Mouse (Mus musculus) midbrain, embryonic 12.5 days (tissue): ENCODE results near the gene Sept9. TPM values are rescaled to one million over a fixed set of nuclear protein-coding genes. Genes with fewer than 3 reads are reported as not detected.
A peak's percentile ranks its signal among the peaks of the same experiment; 100 is the strongest.

Experiments used
- ATAC-seq: fragments of 200-750 bp; cut with Nextera tagmentation; 2 replicates; pipeline ENCODE4 v1.8.0; 2017; ENCODE audit warnings: low read depth, moderate TSS enrichment, moderate library complexity; ENCODE audit not compliant: low FRiP score
- H3K27ac ChIP-seq: fragments of 300-500 bp; sonication (generic); replicated peaks from 2 replicates; pipeline ENCODE4 v1.5.1; 2016; ENCODE audit warnings: mild to moderate bottlenecking
- H3K27me3 ChIP-seq: fragments of 300-500 bp; sonication (generic); 2 replicates; pipeline ENCODE4 v1.6.1; 2016; ENCODE audit warnings: mild to moderate bottlenecking
- H3K36me3 ChIP-seq: fragments of 300-500 bp; sonication (generic); 2 replicates; pipeline ENCODE4 v1.6.1; 2016
- H3K4me1 ChIP-seq: fragments of 300-500 bp; sonication (generic); 2 replicates; pipeline ENCODE4 v1.6.1; 2016
- H3K4me2 ChIP-seq: fragments of 300-500 bp; sonication (generic); replicated peaks from 2 replicates; pipeline ENCODE4 v1.6.1; 2016; ENCODE audit warnings: mild to moderate bottlenecking, moderate library complexity
- H3K4me3 ChIP-seq: fragments of 300-500 bp; sonication (generic); 2 replicates; pipeline ENCODE4 v1.5.1; 2016; ENCODE audit warnings: mild to moderate bottlenecking
- H3K9ac ChIP-seq: fragments of 300-500 bp; sonication (generic); replicated peaks from 2 replicates; pipeline ENCODE4 v1.6.1; 2016; ENCODE audit warnings: mild to moderate bottlenecking, moderate library complexity
- H3K9me3 ChIP-seq: fragments of 300-500 bp; sonication (generic); 2 replicates; pipeline ENCODE4 v1.6.1; 2016; ENCODE audit warnings: mild to moderate bottlenecking
- WGBS: fragments of 180-500 bp; shearing (Covaris S2); methylation state at CpG from one replicate; pipeline ENCODE4 v1.1.7; 2016; 5-methylcytosine and 5-hydroxymethylcytosine counted together
- polyA plus RNA-seq: library from polyadenylated mRNA; unstranded; fragments of >200 nt; fragmentation: Nextera tagmentation; extraction: Ambion mirVana; gene quantifications from 2 replicates; pipeline ENCODE4 v1.2.1, GENCODE M21; 2016

Gene Sept9
- polyA plus RNA-seq, 1 experiment from 2014 or later = 176 TPM

DNA sequence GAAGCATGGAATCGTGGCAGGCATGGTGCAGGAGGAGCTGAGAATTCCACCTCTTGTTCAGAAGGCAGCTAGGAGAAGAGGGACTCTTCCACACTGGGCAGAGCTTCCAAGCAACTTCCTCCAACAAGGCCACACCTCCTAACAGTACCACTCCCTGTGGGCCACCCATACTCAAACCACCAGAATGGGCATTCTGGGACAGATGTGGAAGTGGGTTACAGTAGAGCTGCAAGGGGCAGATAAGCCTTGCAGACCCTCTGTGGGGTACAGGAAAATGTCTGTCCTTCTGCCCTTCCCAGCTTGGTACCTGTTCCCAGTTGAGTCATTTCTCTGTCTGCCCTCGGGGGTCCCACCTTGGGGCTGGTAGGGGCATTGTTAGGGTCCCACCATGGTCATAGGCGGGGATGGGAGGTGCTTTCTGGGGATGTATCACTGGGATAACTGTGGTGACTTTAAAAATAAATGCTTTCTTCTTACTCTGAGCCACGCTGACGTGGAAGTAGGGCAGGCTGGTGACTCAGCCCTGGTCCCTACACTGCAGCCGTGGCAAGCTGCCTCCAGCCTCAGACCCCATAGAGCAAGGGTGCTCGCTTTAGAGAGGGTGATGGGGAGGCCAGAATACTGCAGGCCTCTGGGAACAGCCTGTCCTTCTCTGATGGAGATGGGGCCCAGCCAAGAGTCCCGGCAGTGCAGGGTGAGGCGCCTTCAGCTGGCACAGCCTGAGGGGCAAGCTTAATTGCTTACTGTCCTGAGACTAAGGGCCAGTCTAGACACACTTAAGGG is 59.9 kb downstream of the Sept9 start:
- H3K4me2 ChIP-seq = no peak overlapping the region
- no peaks in the 10 kb centered on the region for H3K36me3 ChIP-seq
- H3K4me3 ChIP-seq = no peak overlapping the region
- peaks cover 16% of the 10 kb centered on the region for H3K4me1 ChIP-seq
- no peak overlapping the region for H3K9ac ChIP-seq
- H3K9me3 ChIP-seq = 0 out of 2 replicates have a peak, but pooled peaks cover 4% of the 10 kb centered on the region
- ATAC-seq = no peak
- H3K27ac ChIP-seq = no peak overlapping the region
- H3K27me3 ChIP-seq = peaks cover 4% of the 10 kb centered on the region
- 87% methylated on average over 9 of the region's 9 CpGs for WGBS

DNA sequence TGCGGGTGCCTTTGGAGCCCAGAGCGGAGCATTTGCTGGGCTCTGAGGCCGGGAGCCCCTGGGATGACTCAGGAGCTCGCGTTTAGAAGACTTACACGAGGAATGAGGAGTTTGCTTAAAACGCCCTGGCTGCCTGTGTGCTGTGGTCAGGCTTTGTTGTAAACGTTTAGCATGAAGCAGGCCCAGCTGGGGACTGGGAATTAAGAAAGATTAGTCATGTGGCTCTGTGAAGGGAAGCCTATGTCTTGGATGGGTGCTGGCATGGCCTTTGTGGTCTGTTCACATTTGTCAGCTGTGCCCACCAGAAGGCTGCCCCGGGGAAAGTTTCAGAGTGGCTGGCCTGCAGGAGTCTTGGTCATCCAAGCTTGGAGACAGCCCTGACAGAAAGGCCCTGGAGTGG is 61.2 kb downstream of the Sept9 start:
- H3K4me1 ChIP-seq = peaks cover 28% of the 10 kb centered on the region
- H3K9ac ChIP-seq = no peak overlapping the region
- no peak for ATAC-seq
- H3K27ac ChIP-seq = peak overlapping the region; percentile 20; the same call in 1 of the 2 replicates
- WGBS = 43% methylated on average over 9 of the region's 9 CpGs
- H3K4me2 ChIP-seq = no peak overlapping the region
- H3K4me3 ChIP-seq = no peak overlapping the region
- H3K27me3 ChIP-seq = peaks cover 16% of the 10 kb centered on the region
- 0 out of 2 replicates have a peak, but pooled peaks cover 4% of the 10 kb centered on the region for H3K9me3 ChIP-seq
- H3K36me3 ChIP-seq = no peaks in the 10 kb centered on the region

DNA sequence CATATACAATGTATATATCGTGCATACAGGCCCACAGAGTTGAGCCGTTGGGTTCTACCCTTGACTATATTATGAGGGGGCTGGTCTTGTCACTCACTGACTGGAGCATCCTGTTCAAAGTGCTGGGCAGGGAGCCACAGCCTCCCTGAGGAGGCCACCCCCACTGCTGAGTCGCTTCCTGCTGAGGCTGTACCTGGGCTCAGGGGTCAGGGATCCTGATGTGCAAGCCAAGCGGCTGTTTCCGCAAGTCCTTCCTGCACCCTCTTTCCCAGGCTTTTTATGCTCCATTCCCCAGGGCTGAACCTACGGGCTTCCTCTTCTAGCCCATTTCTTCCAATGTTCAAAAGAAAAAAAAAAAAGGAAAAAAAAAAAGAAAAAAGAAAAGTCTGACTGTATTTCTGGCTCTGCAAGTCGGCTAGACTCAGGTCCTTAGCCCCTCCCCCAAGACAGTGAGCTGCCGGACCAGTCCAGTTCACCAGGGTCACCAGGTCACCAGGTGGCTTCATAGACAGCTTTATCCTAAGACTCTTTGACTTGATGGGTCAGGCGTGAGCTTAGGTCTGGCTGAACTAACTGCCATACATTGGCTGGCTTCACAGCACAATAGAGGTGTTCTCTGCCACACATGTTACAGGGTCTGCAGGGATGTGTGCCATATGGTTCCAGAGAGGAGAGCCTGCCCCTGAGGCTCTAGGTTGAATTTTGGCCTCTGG is 63.8 kb downstream of the Sept9 start:
- Histone ChIP-seq H3K4me1 (peaks cover 47% of the 10 kb centered on the region), H3K27me3 (peaks cover 20% of the 10 kb centered on the region), H3K4me3 (no peak overlapping the region), H3K9me3 (no peaks in the 10 kb centered on the region), H3K4me2 (no peak overlapping the region), H3K36me3 (no peaks in the 10 kb centered on the region), H3K27ac (no peak overlapping the region), H3K9ac (no peak overlapping the region)
- WGBS = 58% methylated on average over 9 of the region's 9 CpGs
- no peak for ATAC-seq

DNA sequence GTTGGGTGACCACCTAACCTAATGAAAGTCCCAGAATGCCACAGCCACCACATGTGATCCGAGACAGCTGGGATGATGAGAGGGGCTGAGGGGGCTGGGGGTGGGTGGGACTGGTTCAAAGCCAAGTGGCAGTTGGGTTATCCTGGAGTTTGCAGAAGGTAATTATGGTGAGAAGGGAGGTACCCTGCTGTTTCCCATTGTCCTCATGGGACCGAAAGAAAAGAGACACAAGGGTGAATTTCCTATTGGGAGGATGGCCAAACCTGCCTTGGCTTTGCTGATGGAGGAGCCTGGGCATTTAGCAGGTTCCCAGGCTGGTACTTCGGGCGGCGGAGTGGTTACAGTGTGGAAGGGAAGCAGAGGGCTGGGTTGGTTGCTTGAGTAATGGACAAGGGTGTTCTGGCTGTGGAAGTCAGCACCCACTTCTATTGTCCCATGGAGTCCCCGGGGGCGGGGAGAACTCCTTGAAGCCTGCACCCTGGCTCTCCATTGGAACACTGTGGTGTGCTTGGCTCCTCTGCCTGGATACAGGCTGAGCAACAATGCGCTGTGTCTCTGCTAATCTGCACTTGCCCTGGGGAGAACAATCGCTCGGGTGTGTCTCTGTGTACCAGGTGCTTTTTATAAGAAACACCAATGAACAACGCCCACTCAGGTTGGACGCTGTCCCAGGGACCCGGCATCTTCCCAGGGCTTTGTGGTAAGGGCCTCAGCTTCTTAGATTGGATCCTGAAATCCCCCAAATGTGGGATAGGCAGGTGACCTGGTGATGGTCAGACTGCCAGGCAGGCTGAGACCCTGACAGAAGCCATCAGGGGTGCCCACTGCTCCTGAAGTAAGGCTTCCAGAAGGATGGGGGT is 64.9 kb downstream of the Sept9 start:
- H3K4me3 ChIP-seq = no peak overlapping the region
- H3K4me1 ChIP-seq = peaks cover 58% of the 10 kb centered on the region
- H3K27me3 ChIP-seq = peaks cover 20% of the 10 kb centered on the region
- no peak overlapping the region for H3K9ac ChIP-seq
- no peaks in the 10 kb centered on the region for H3K9me3 ChIP-seq
- no peaks in the 10 kb centered on the region for H3K36me3 ChIP-seq
- no peak for ATAC-seq
- H3K27ac ChIP-seq = peak overlapping the region; percentile 2; the same call in 1 of the 2 replicates
- H3K4me2 ChIP-seq = no peak overlapping the region
- 67% methylated on average over 13 of the region's 13 CpGs for WGBS

DNA sequence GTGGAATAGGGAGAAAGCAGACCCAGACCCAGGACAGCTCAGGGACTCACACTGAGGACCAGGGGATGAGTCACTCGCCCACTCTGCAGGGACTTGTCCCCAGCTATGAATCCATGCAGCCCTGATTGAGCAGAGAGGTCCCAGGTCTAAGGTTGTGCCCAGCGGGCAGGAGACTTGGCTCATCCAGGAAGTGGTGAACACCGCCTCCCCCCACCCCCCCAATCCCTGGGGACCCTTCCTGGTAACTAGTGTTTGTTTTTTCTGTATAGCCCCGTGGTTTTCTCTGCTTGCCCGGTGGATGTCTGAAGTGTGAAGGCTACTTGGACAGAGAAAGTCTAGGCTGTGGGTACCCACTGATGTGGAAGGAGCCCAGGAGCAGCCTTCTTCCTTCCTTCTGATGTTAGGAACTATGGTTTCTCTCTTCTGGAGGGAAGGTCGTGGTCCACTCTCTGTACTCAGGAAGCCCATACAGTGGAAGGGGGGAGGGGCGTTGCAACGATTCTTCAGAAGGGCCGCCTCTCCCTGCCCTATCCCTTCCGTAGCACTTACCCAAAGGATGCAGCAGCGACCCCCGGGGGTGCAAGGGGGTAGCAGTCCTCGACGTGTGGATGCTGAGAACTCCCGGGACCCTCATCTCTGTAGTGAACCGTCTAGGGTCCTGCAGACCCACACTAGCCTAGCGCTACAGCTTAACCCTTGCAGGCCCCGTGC is 66.0 kb downstream of the Sept9 start:
- H3K4me3 ChIP-seq = peak overlapping the region; percentile 62
- H3K27ac ChIP-seq = peak overlapping the region; percentile 73
- no peaks in the 10 kb centered on the region for H3K9me3 ChIP-seq
- H3K9ac ChIP-seq = peak overlapping the region; percentile 70
- no peaks in the 10 kb centered on the region for H3K36me3 ChIP-seq
- peak overlapping the region; percentile 69 for H3K4me2 ChIP-seq
- WGBS = 4% methylated on average over 18 of the region's 18 CpGs
- H3K4me1 ChIP-seq = peaks cover 68% of the 10 kb centered on the region
- ATAC-seq = peak; percentile 32; the same call in 1 of the 2 replicates
- H3K27me3 ChIP-seq = peaks cover 20% of the 10 kb centered on the region

DNA sequence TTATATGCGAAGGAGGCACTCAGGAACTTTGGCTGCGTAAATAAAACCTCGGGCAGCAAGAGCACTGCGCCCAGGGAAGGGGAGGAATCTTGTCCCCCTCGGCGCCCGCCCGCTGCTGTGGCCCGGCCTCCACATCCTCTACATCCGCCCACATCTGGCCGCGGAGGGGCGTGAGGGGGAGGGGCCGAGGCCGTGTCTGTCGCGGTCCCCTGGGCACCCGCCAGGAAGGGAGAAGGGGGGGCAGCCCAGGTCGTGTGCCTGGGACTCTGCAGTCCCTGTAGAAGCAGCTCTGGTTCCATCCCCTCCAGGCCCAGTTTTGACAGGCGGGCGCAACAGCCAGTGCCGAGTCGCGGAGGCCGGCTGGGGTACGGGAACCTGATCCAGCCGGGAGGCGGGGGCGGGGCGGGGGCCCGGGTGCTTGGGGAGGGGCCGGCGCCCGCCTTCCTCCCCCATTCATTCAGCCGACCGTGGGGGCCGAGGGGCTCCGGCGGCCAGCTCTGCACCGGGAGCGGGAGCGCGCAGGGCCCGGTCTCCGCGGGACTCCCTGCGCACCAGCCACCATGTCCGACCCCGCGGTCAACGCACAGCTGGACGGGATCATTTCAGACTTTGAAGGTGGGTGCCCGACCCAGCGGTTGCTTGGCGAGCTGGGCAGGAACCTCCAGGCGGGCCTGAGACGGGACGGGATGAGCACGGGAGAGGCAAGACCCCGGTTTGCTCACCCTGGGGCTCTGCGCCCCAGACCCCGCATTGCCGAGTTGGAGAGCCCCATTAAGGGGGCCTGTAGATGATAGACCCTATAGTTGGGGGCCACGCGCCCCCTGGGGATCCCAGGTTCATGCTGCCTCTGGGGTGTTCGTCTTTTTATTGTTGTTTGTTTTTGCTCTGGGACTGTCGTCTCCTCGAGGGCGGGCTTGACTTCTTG is 66.8 kb downstream of the Sept9 start:
- Histone ChIP-seq H3K27me3 (peaks cover 20% of the 10 kb centered on the region), H3K4me3 (peak overlapping the region; percentile 62), H3K27ac (peak overlapping the region; percentile 73), H3K36me3 (no peaks in the 10 kb centered on the region), H3K4me1 (peaks cover 68% of the 10 kb centered on the region), H3K9ac (peak overlapping the region; percentile 70), H3K4me2 (peak overlapping the region; percentile 69), H3K9me3 (no peaks in the 10 kb centered on the region)
- under 1% methylated on average over 52 of the region's 69 CpGs for WGBS
- peak; percentile 73 for ATAC-seq

DNA sequence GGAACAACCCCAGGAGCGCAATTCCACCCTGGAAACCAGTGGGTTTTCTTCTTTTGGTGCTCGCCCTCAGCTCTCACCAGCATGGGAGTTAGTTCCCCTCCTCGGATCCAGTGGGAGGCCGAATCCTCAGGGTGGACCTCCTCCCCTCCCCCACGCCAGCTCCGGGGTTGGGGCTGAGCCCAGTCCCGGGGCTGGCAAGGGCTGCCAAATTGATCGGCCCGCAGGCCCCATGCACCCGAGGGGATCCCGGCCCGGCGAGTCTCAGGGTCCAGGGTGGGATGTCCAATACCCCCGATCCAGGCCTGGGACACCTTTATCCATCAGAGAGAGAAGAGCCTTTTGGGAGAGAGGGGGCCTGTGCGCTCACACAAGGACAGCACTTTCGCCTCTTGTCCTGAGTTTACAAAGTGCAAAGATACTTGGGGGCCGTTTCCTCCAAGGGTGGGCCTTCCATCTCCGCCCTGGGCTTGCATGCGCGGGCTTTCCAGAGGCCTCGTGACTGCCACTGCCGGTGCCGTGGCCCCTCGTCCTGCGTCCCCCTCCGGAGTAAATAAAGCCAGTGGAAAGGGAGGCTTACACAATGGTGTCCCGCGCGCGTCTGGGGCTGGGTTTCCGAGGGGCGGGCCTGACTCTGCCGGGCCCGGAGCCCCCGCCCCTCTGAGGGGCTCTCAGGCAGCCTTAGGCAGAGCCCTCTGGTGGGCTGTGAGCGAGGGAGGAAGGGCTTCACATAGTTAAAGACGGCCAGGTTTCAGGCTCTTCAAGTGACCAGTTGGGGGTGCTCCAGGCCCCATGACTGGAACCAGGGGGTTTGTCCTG is 67.7 kb downstream of the Sept9 start:
- peak overlapping the region; percentile 62 for H3K4me3 ChIP-seq
- H3K9me3 ChIP-seq = no peaks in the 10 kb centered on the region
- peaks cover 20% of the 10 kb centered on the region for H3K27me3 ChIP-seq
- H3K4me1 ChIP-seq = peaks cover 68% of the 10 kb centered on the region
- ATAC-seq = peak; percentile 74
- H3K27ac ChIP-seq = peak overlapping the region; percentile 73
- peak overlapping the region; percentile 70 for H3K9ac ChIP-seq
- H3K36me3 ChIP-seq = no peaks in the 10 kb centered on the region
- H3K4me2 ChIP-seq = peak overlapping the region; percentile 69
- under 1% methylated on average over 37 of the region's 37 CpGs for WGBS

DNA sequence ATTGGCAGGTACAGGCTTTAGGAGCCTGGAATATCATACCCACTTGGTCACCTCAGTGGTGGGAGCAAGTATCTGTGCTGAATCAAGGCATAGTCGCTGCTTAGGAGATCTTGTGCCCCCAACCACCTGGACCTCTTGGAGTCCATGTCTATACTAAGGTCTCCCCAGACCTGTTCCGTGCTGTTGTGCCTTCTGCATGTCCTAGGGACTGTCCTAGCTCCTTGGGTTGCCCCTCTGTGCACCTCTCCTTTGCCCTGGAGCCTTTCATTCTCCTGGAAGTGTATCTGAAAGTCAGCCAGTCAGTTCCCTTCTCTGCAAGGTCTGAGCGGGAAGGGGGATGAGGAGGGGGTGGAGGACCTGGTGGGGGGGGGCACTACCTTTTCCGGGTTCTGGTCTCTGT is 68.4 kb downstream of the Sept9 start:
- H3K27me3 ChIP-seq = peaks cover 20% of the 10 kb centered on the region
- H3K4me3 ChIP-seq = peak overlapping the region; percentile 62
- H3K9me3 ChIP-seq = no peaks in the 10 kb centered on the region
- H3K27ac ChIP-seq = no peak overlapping the region
- H3K4me2 ChIP-seq = peak overlapping the region; percentile 69
- H3K36me3 ChIP-seq = no peaks in the 10 kb centered on the region
- WGBS = 32% methylated on average over 4 of the region's 4 CpGs
- H3K9ac ChIP-seq = peak overlapping the region; percentile 70
- peaks cover 68% of the 10 kb centered on the region for H3K4me1 ChIP-seq
- ATAC-seq = no peak

DNA sequence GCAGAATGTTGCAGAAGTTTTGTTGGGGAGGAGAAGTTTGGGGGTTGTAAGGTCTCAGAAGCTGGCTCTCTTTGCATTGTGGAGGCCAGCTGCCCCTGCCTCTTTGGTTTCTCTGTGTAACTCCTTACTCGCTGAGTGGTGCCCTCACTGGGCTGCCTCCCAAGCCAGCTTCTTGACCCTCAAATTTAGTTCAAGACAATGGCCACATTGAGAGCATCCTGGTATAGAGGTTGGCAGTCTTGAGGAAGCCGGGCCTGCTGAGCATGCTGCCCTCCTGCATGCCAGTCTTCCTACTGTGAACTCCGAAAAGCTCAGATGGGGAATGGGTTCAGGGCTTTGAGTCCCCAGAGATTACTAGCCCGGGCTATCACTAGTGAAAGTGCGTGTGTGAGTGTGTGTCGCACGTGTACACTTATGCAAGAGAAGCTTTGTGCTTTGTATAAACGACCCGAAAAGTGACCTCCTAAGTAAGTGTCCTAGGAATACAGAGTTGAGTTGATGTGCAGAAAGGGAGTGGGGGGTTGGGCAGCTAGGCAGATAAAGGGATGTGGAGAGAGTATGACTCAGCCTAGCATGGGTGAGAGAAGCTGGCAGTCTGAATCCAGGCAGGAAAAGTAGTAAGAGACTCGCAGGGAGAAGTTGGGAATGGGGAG is 69.0 kb downstream of the Sept9 start:
- Histone ChIP-seq H3K36me3 (no peaks in the 10 kb centered on the region), H3K27ac (no peak overlapping the region; the same call in 1 of the 2 replicates), H3K9me3 (no peaks in the 10 kb centered on the region), H3K9ac (peak overlapping the region; percentile 70), H3K4me1 (peaks cover 70% of the 10 kb centered on the region), H3K4me2 (peak overlapping the region; percentile 69), H3K27me3 (peaks cover 20% of the 10 kb centered on the region), H3K4me3 (peak overlapping the region; percentile 62; the same call in 1 of the 2 replicates)
- no peak for ATAC-seq
- WGBS = 48% methylated on average over 10 of the region's 10 CpGs
